ENCODE assay signal across 8 mouse cellular contexts in genomic region chr17:35051156-35052086, GRCm38 (mm10). TPM values are rescaled to one million over a fixed set of nuclear protein-coding genes. Genes with fewer than 3 reads are reported as not detected.
DNase-seq lines count a peak whose midpoint lies in the region; ATAC-seq and TF ChIP-seq lines count a peak whose summit lies in the region.

No protein-coding gene starts in this region.

- intact Hi-C loops in left cerebral cortex, postnatal 36 days (cut with DNase I): no loop called here

- H3K4me2 ChIP-seq in heart, postnatal 0 days (ENCODE audit: low read depth, low read length): peak overlapping the region; percentile 92

- H3K9ac ChIP-seq in ES-Bruce4 (ENCODE audit: low read depth, poor library complexity, severe bottlenecking): peak overlapping the region; percentile 94
- peak overlapping the region; percentile 90 for H3K9ac ChIP-seq in heart, postnatal 0 days (replicated peaks; ENCODE audit: low read depth, low read length)

- peak overlapping the region; percentile 90 for H3K27ac ChIP-seq in ES-Bruce4 (ENCODE audit: insufficient read depth, low read length)
- peak overlapping the region; percentile 98 for H3K27ac ChIP-seq in heart, postnatal 0 days (ENCODE audit: low read depth)

- peak overlapping the region; percentile 64 for H3K4me3 ChIP-seq in ES-Bruce4 (ENCODE audit: low read depth, low read length)
- H3K4me3 ChIP-seq in heart, postnatal 0 days (ENCODE audit: low read depth, low read length): peak overlapping the region; percentile 80

- peak; percentile 66 for TF ChIP-seq EP300 in ES-Bruce4 (IDR thresholded peaks at IDR 0.05; ENCODE audit: insufficient read depth, low read depth, low read length)
- TF ChIP-seq EP300 in heart, postnatal 0 days (IDR thresholded peaks at IDR 0.05; ENCODE audit: low read depth): peak; percentile 84

- peaks cover 23% of the 10 kb centered on the region for H3K36me3 ChIP-seq in ES-Bruce4 (ENCODE audit: control insufficient read depth, insufficient read depth, low read length, poor library complexity, severe bottlenecking)
- H3K36me3 ChIP-seq in heart, postnatal 0 days (replicated peaks; ENCODE audit: control insufficient read depth, insufficient read depth, low read length): peaks cover 40% of the 10 kb centered on the region

- WGBS in heart, postnatal 0 days: under 1% methylated on average over 21 of the region's 21 CpGs

- peak; percentile 25; the same call in 1 of the 2 replicates for ATAC-seq in erythroblast, adult 5-6 weeks (replicated peaks; ENCODE audit: low FRiP score, poor library complexity, severe bottlenecking)
- ATAC-seq in heart, postnatal 0 days (ENCODE audit: insufficient read depth, low read depth): peak; percentile 71

- peaks cover 9% of the 10 kb centered on the region for H3K4me1 ChIP-seq in ES-Bruce4 (ENCODE audit: control insufficient read depth, insufficient read depth, low read length)
- peaks cover 16% of the 10 kb centered on the region for H3K4me1 ChIP-seq in heart, postnatal 0 days (ENCODE audit: control insufficient read depth, insufficient read depth)

- no peak for TF ChIP-seq CTCF in ES-Bruce4 (IDR thresholded peaks at IDR 0.05; ENCODE audit: low read depth, low read length)
- TF ChIP-seq CTCF in heart, postnatal 0 days (IDR thresholded peaks at IDR 0.05; ENCODE audit: low read depth): no peak

- no peaks in the 10 kb centered on the region for H3K9me3 ChIP-seq in ES-Bruce4 (replicated peaks; ENCODE audit: control insufficient read depth, insufficient read depth, low read length, poor library complexity, severe bottlenecking)
- H3K9me3 ChIP-seq in heart, postnatal 0 days (replicated peaks; ENCODE audit: control insufficient read depth, low read length): no peaks in the 10 kb centered on the region

- H3K27me3 ChIP-seq in ES-Bruce4 (ENCODE audit: control insufficient read depth, insufficient read depth, low read length, poor library complexity, severe bottlenecking): no peaks in the 10 kb centered on the region
- no peaks in the 10 kb centered on the region for H3K27me3 ChIP-seq in heart, postnatal 0 days (ENCODE audit: control insufficient read depth, insufficient read depth, low read length)

- peak; percentile 59 for TF ChIP-seq POLR2A in ES-Bruce4 (IDR thresholded peaks at IDR 0.05; ENCODE audit: insufficient read depth, low read length)

- DNase-seq in adrenal gland, postnatal 36 days: peak; percentile 74 to 85
- peak; percentile 93 for DNase-seq in heart, postnatal 0 days (ENCODE audit: low spot score)
- peak; percentile 83 to 87 for DNase-seq in kidney, postnatal 36 days
- peak; percentile 89 for DNase-seq in mesoderm, embryonic 11.5 days (ENCODE audit: low read depth, low spot score)
- peak; percentile 88 to 90 for DNase-seq in spleen, postnatal 36 days (ENCODE audit: low spot score in 2 of 2)
- no peak for DNase-seq in left cerebral cortex, postnatal 36 days (ENCODE audit: low spot score in 2 of 2)

RNA-seq across cellular contexts. Expression of gene Clic1, which starts 1.7 kb away (rescaled TPM):
- polyA plus RNA-seq in ES-Bruce4 (2011; ENCODE audit: insufficient read depth, insufficient read length, low read depth, missing spikeins): 173 and 182 TPM in 2 replicates
- total RNA-seq in adrenal gland, postnatal 36 days (2021): 100 to 1,000 TPM in 1 of 2 experiments, 10 to 100 TPM in 1; 83.6 to 109 TPM
- total RNA-seq in erythroblast, adult 5-6 weeks (2015; ENCODE audit: low replicate concordance): 74.6 and 85.9 TPM in 2 replicates
- total RNA-seq in erythroblast, adult 5-6 weeks (2017; ENCODE audit: low replicate concordance): 66.9 and 68.8 TPM in 2 replicates
- total RNA-seq in heart, postnatal 0 days (2014; rRNA removed; ENCODE audit: low replicate concordance): 194 and 223 TPM in 2 replicates
- 203 and 205 TPM in 2 replicates for polyA plus RNA-seq in heart, postnatal 0 days (2015; fragmentation: Nextera tagmentation; extraction: Ambion mirVana)
- total RNA-seq in left cerebral cortex, postnatal 36 days (2021): 1 to 10 TPM; 8.4 to 8.5 TPM

RNA-seq across cellular contexts. Expression of gene Msh5, which starts 4.9 kb away (rescaled TPM):
- 6.7 and 7.4 TPM in 2 replicates for polyA plus RNA-seq in ES-Bruce4 (2011; ENCODE audit: insufficient read depth, insufficient read length, low read depth, missing spikeins)
- 1 to 10 TPM in 1 of 2 experiments, under 1 TPM in 1; 0.95 to 1.6 TPM for total RNA-seq in adrenal gland, postnatal 36 days (2021)
- 0.38 and 1.5 TPM in 2 replicates for total RNA-seq in erythroblast, adult 5-6 weeks (2015; ENCODE audit: low replicate concordance)
- 5.7 and 8.8 TPM in 2 replicates for total RNA-seq in erythroblast, adult 5-6 weeks (2017; ENCODE audit: low replicate concordance)
- total RNA-seq in heart, postnatal 0 days (2014; rRNA removed; ENCODE audit: low replicate concordance): 1.2 and 5.0 TPM in 2 replicates
- polyA plus RNA-seq in heart, postnatal 0 days (2015; fragmentation: Nextera tagmentation; extraction: Ambion mirVana): 1.4 and 1.7 TPM in 2 replicates
- total RNA-seq in left cerebral cortex, postnatal 36 days (2021): under 1 TPM in 1 of 2 experiments, not detected in 1; 0.66 TPM

RNA-seq across cellular contexts. Expression of gene Ddah2, which starts 7.4 kb away (rescaled TPM):
- polyA plus RNA-seq in ES-Bruce4 (2011; ENCODE audit: insufficient read depth, insufficient read length, low read depth, missing spikeins): 92.5 and 101 TPM in 2 replicates
- 10 to 100 TPM; 16.1 to 18.2 TPM for total RNA-seq in adrenal gland, postnatal 36 days (2021)
- 1.0 and 1.7 TPM in 2 replicates for total RNA-seq in erythroblast, adult 5-6 weeks (2015; ENCODE audit: low replicate concordance)
- 2.2 TPM in 1 of 2 replicates, not detected in the other for total RNA-seq in erythroblast, adult 5-6 weeks (2017; ENCODE audit: low replicate concordance)
- total RNA-seq in heart, postnatal 0 days (2014; rRNA removed; ENCODE audit: low replicate concordance): 97.1 and 114 TPM in 2 replicates
- 128 and 130 TPM in 2 replicates for polyA plus RNA-seq in heart, postnatal 0 days (2015; fragmentation: Nextera tagmentation; extraction: Ambion mirVana)
- total RNA-seq in left cerebral cortex, postnatal 36 days (2021): 10 to 100 TPM; 13.9 to 14.0 TPM

RNA-seq across cellular contexts. Expression of gene Ly6g6c, which starts 13.8 kb away (rescaled TPM):
- 3.7 and 4.0 TPM in 2 replicates for polyA plus RNA-seq in ES-Bruce4 (2011; ENCODE audit: insufficient read depth, insufficient read length, low read depth, missing spikeins)
- total RNA-seq in adrenal gland, postnatal 36 days (2021): under 1 TPM in 1 of 2 experiments, not detected in 1; 0.56 TPM
- total RNA-seq in erythroblast, adult 5-6 weeks (2015; ENCODE audit: low replicate concordance): not detected in 2 replicates
- total RNA-seq in erythroblast, adult 5-6 weeks (2017; ENCODE audit: low replicate concordance): not detected in 2 replicates
- total RNA-seq in heart, postnatal 0 days (2014; rRNA removed; ENCODE audit: low replicate concordance): not detected in 2 replicates
- polyA plus RNA-seq in heart, postnatal 0 days (2015; fragmentation: Nextera tagmentation; extraction: Ambion mirVana): not detected in 2 replicates
- total RNA-seq in left cerebral cortex, postnatal 36 days (2021): not detected

RNA-seq across cellular contexts. Expression of gene Mpig6b, which starts 14.6 kb away (rescaled TPM):
- polyA plus RNA-seq in ES-Bruce4 (2011; ENCODE audit: insufficient read depth, insufficient read length, low read depth, missing spikeins): 2.8 and 3.3 TPM in 2 replicates
- total RNA-seq in adrenal gland, postnatal 36 days (2021): not detected
- 0.42 TPM in 1 of 2 replicates, not detected in the other for total RNA-seq in erythroblast, adult 5-6 weeks (2015; ENCODE audit: low replicate concordance)
- not detected in 2 replicates for total RNA-seq in erythroblast, adult 5-6 weeks (2017; ENCODE audit: low replicate concordance)
- 0.15 TPM in 1 of 2 replicates, not detected in the other for total RNA-seq in heart, postnatal 0 days (2014; rRNA removed; ENCODE audit: low replicate concordance)
- 0.15 and 0.16 TPM in 2 replicates for polyA plus RNA-seq in heart, postnatal 0 days (2015; fragmentation: Nextera tagmentation; extraction: Ambion mirVana)
- total RNA-seq in left cerebral cortex, postnatal 36 days (2021): not detected

Comparison
In these comparisons a context has a peak if more than half of its experiments do, and no peak if none do; other contexts are left out.
1. DNase-seq: peak in adrenal gland, postnatal 36 days (2 of 2), heart, postnatal 0 days (single experiment), kidney, postnatal 36 days (2 of 2), mesoderm, embryonic 11.5 days (single experiment) and spleen, postnatal 36 days (2 of 2); none in left cerebral cortex, postnatal 36 days (0 of 2).
2. RNA of gene Clic1, which starts 1.7 kb away (total RNA-seq): 194 to 223 TPM in heart, postnatal 0 days, 83.6 to 109 TPM in adrenal gland, postnatal 36 days and 66.9 to 85.9 TPM in erythroblast, adult 5-6 weeks; 8.4 to 8.5 TPM in left cerebral cortex, postnatal 36 days; every median in the first group is over 4 times any median in the second.
3. RNA of gene Ddah2, which starts 7.4 kb away (total RNA-seq): 97.1 to 114 TPM in heart, postnatal 0 days, 16.1 to 18.2 TPM in adrenal gland, postnatal 36 days and 13.9 to 14.0 TPM in left cerebral cortex, postnatal 36 days; 1.0 to 2.2 TPM in erythroblast, adult 5-6 weeks; every median in the first group is over 4 times any median in the second.